Mouse (Mus musculus) intestine, embryonic 15.5 days (tissue): ENCODE data around the gene Ctsl. TPM values are rescaled to one million over a fixed set of nuclear protein-coding genes. Genes with fewer than 3 reads are reported as not detected.

ENCODE experiments used
- ATAC-seq: fragments of 200-750 bp; cut with Nextera tagmentation; 2 replicates; pipeline ENCODE4 v1.8.0; 2017; ENCODE audit warnings: moderate TSS enrichment, moderate library complexity
- H3K27ac ChIP-seq: fragments of 300-500 bp; sonication (generic); 2 replicates; pipeline ENCODE4 v1.5.1; 2015; ENCODE audit warnings: mild to moderate bottlenecking, inconsistent platforms
- H3K27me3 ChIP-seq: fragments of 300-500 bp; sonication (generic); replicated peaks from 2 replicates; pipeline ENCODE4 v1.6.1; 2015; ENCODE audit warnings: inconsistent platforms
- H3K36me3 ChIP-seq: fragments of 300-500 bp; sonication (generic); 2 replicates; pipeline ENCODE4 v1.6.1; 2015; ENCODE audit warnings: inconsistent platforms
- H3K4me1 ChIP-seq: fragments of 300-500 bp; sonication (generic); replicated peaks from 2 replicates; pipeline ENCODE4 v1.6.1; 2015; ENCODE audit warnings: inconsistent platforms
- H3K4me2 ChIP-seq: fragments of 300-500 bp; sonication (generic); replicated peaks from 2 replicates; pipeline ENCODE4 v1.6.1; 2015; ENCODE audit warnings: mild to moderate bottlenecking, inconsistent platforms
- H3K4me3 ChIP-seq: fragments of 300-500 bp; sonication (generic); replicated peaks from 2 replicates; pipeline ENCODE4 v1.5.1; 2015; ENCODE audit warnings: inconsistent platforms
- H3K9ac ChIP-seq: fragments of 300-500 bp; sonication (generic); 2 replicates; pipeline ENCODE4 v1.6.1; 2015; ENCODE audit warnings: inconsistent platforms
- H3K9me3 ChIP-seq: fragments of 300-500 bp; sonication (generic); 2 replicates; pipeline ENCODE4 v1.6.1; 2016; ENCODE audit warnings: inconsistent platforms
- WGBS: fragments of 180-500 bp; shearing (Covaris S2); methylation state at CpG from one replicate; pipeline ENCODE4 v1.1.7; 2015; 5-methylcytosine and 5-hydroxymethylcytosine counted together
- polyA plus RNA-seq: library from polyadenylated mRNA; unstranded; fragments of >200 nt; fragmentation: Nextera tagmentation; extraction: Ambion mirVana; gene quantifications from 2 replicates; pipeline ENCODE4 v1.2.1, GENCODE M21; 2015

The Ctsl gene
- polyA plus RNA-seq, 1 experiment from 2014 or later, result 195 TPM

DNA sequence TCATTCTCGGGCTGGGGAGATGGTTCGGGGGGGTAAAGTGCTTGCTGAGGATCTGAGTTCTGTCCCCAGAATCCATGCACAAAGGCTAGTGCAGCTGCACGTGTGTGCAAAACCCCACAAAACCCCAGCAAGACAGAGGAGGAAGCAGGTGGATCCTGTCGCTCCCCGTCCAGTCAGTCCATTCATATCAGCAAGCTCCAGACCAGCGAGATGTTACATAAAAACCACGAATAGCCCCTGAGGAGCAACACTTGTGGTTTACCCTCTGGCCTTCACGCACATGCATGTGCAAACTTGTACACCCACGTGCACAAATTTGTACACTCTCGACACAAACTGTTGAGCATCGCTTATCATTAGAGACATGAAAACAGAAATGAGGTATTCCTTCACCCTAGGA is 60.8 kb downstream of the Ctsl start:
- H3K4me1 ChIP-seq, result peaks cover 18% of the 10 kb centered on the region
- no peaks in the 10 kb centered on the region for H3K9me3 ChIP-seq
- no peak overlapping the region for H3K4me2 ChIP-seq
- no peaks in the 10 kb centered on the region for H3K27me3 ChIP-seq
- 52% methylated on average over 11 of the region's 11 CpGs for WGBS
- no peak overlapping the region for H3K9ac ChIP-seq
- no peak overlapping the region for H3K27ac ChIP-seq
- peaks cover 7% of the 10 kb centered on the region for H3K36me3 ChIP-seq
- no peak for ATAC-seq
- no peak overlapping the region for H3K4me3 ChIP-seq

Other genes with a start within 250 kb of the Ctsl start
- gene Slc35d2, start 241.5 kb downstream of the Ctsl start, polyA plus RNA-seq, result 4.6 and 6.7 TPM in 2 replicates
- gene Zfp367, start 217.7 kb downstream of the Ctsl start, polyA plus RNA-seq, result 18.8 and 21.6 TPM in 2 replicates
- gene Habp4, start 209.1 kb downstream of the Ctsl start, polyA plus RNA-seq, result 16.8 and 17.4 TPM in 2 replicates
- 17.5 and 19.7 TPM in 2 replicates for gene Cdc14b, start 95.6 kb downstream of the Ctsl start, polyA plus RNA-seq
- gene Aaed1, start 58.2 kb downstream of the Ctsl start, polyA plus RNA-seq, result 41.3 and 42.4 TPM in 2 replicates
- 7.9 and 8.6 TPM in 2 replicates for gene Cdk20, start 61.4 kb upstream of the Ctsl start, polyA plus RNA-seq
- not detected in 2 replicates for gene Fam240b, start 126.9 kb upstream of the Ctsl start, polyA plus RNA-seq